ENCODE assay signal across 11 mouse cellular contexts in the genomic region with DNA sequence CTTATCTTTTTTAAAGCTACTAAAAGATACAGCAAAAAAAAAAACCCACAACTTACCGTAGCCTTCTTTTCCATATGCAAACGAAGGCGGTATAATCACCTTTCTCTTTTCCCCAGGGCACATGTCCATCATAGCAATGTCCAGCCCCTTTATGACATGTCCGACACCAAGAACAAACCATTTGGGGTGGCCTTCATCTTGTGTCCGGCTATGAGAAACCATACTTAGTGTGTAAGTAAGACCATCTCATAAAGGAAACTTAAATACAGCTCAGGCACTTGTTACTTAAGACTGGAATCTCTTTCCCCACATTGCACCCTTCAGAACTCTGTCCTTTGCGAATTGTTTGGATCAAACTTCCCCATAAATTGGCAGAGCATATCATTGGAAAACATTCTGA. TPM values are rescaled to one million over a fixed set of nuclear protein-coding genes. Genes with fewer than 3 reads are reported as not detected.
A peak's percentile ranks its signal among the peaks of the same experiment; 100 is the strongest.
DNase-seq lines count a peak whose midpoint lies in the region; ATAC-seq lines count a peak whose summit lies in the region.
"Had no signal": no experiment of that assay in that cellular context is flagged by ENCODE, and none has a peak within 500 bp of the region (broad histone marks: within the 10 kb centered on the region; RNA-seq: fewer than 3 reads in every experiment).

No protein-coding gene starts in this region.

- peak overlapping the region; percentile 75 for H3K4me2 ChIP-seq in heart, embryonic 15.5 days
- peak overlapping the region; percentile 69 for H3K4me2 ChIP-seq in hindbrain, embryonic 16.5 days (ENCODE audit: low read length)
- peak overlapping the region; percentile 65 for H3K4me2 ChIP-seq in midbrain, embryonic 13.5 days (replicated peaks)

- no peaks in the 10 kb centered on the region for H3K9me3 ChIP-seq in heart, embryonic 15.5 days (replicated peaks)
- no peaks in the 10 kb centered on the region for H3K9me3 ChIP-seq in hindbrain, embryonic 16.5 days (ENCODE audit: control insufficient read depth, low read length)
- H3K9me3 ChIP-seq in midbrain, embryonic 13.5 days: no peaks in the 10 kb centered on the region

- H3K36me3 ChIP-seq in heart, embryonic 15.5 days: no peaks in the 10 kb centered on the region
- no peaks in the 10 kb centered on the region for H3K36me3 ChIP-seq in hindbrain, embryonic 16.5 days (ENCODE audit: control insufficient read depth, insufficient read depth, low read length)
- no peaks in the 10 kb centered on the region for H3K36me3 ChIP-seq in midbrain, embryonic 13.5 days

- H3K4me1 ChIP-seq in heart, embryonic 15.5 days (replicated peaks): peaks cover 31% of the 10 kb centered on the region
- peaks cover 8% of the 10 kb centered on the region for H3K4me1 ChIP-seq in brown adipose tissue, adult 24 weeks (ENCODE audit: control insufficient read depth, insufficient read depth, insufficient read length, low read length)
- peaks cover 25% of the 10 kb centered on the region for H3K4me1 ChIP-seq in hindbrain, embryonic 16.5 days (ENCODE audit: control insufficient read depth, insufficient read depth, low read depth, low read length)
- H3K4me1 ChIP-seq in midbrain, embryonic 13.5 days (replicated peaks): peaks cover 22% of the 10 kb centered on the region

- peak overlapping the region; percentile 82; the same call in 1 of the 2 replicates for H3K27ac ChIP-seq in heart, embryonic 15.5 days
- no peak overlapping the region for H3K27ac ChIP-seq in brown adipose tissue, adult 24 weeks (replicated peaks; ENCODE audit: low read depth, low read length)
- no peak overlapping the region for H3K27ac ChIP-seq in hindbrain, embryonic 16.5 days (ENCODE audit: low read depth, low read length)
- no peak overlapping the region for H3K27ac ChIP-seq in midbrain, embryonic 13.5 days

- ATAC-seq in heart, embryonic 15.5 days (replicated peaks; ENCODE audit: insufficient number of reproducible peaks, insufficient read depth, low FRiP score, low read depth): no peak
- ATAC-seq in hindbrain, embryonic 16.5 days: no peak
- ATAC-seq in midbrain, embryonic 13.5 days: no peak

- 84% methylated on average over 6 of the region's 6 CpGs for WGBS in heart, embryonic 15.5 days
- WGBS in hindbrain, embryonic 16.5 days: 85% methylated on average over 6 of the region's 6 CpGs
- WGBS in midbrain, embryonic 13.5 days: 86% methylated on average over 6 of the region's 6 CpGs

- peak overlapping the region; percentile 57 for H3K4me3 ChIP-seq in heart, embryonic 15.5 days
- peak overlapping the region; percentile 18; the same call in 1 of the 2 replicates for H3K4me3 ChIP-seq in brown adipose tissue, adult 24 weeks (ENCODE audit: insufficient read depth, low read depth, low read length)
- peak overlapping the region; percentile 49 for H3K4me3 ChIP-seq in hindbrain, embryonic 16.5 days (ENCODE audit: low read length)
- peak overlapping the region; percentile 46 for H3K4me3 ChIP-seq in midbrain, embryonic 13.5 days (replicated peaks)

- DNase-seq in heart, postnatal 4 days: no peak
- DNase-seq in urinary bladder, postnatal 25 days (ENCODE audit: low spot score): no peak
- DNase-seq in gastrocnemius, postnatal 14 days: no peak
- no peak for DNase-seq in gastrocnemius, postnatal 4 days (ENCODE audit: low spot score in 2 of 2)
- DNase-seq: cerebellum, adult 11-12 months had no signal

- H3K9ac ChIP-seq in heart, embryonic 15.5 days: peak overlapping the region; percentile 62; the same call in 1 of the 2 replicates
- no peak overlapping the region; the same call in 1 of the 2 replicates for H3K9ac ChIP-seq in hindbrain, embryonic 16.5 days (ENCODE audit: low read depth, low read length)
- peak overlapping the region; percentile 65 for H3K9ac ChIP-seq in midbrain, embryonic 13.5 days (replicated peaks)

- no peaks in the 10 kb centered on the region for H3K27me3 ChIP-seq in heart, embryonic 15.5 days
- H3K27me3 ChIP-seq in hindbrain, embryonic 16.5 days (replicated peaks; ENCODE audit: control insufficient read depth, insufficient read depth, low read length): no peaks in the 10 kb centered on the region
- no peaks in the 10 kb centered on the region for H3K27me3 ChIP-seq in midbrain, embryonic 13.5 days

- intact Hi-C loops in gastrocnemius, postnatal 14 days (cut with DNase I; ENCODE audit: low total_unique reads): no loop called here

RNA-seq across cellular contexts. Expression of gene Fkbp7, which starts 1.3 kb away (rescaled TPM):
- 63.4 and 66.1 TPM in 2 replicates for polyA plus RNA-seq in heart, embryonic 15.5 days (2015; fragmentation: Nextera tagmentation; extraction: Ambion mirVana)
- 10 to 100 TPM; 23.8 to 30.0 TPM for total RNA-seq in heart, postnatal 4 days (2021)
- polyA plus RNA-seq in brown adipose tissue, adult 24 weeks (2012; ENCODE audit: insufficient read depth, insufficient read length, missing spikeins): 69.7 and 69.9 TPM in 2 replicates
- 12.7 and 16.3 TPM in 2 replicates for polyA plus RNA-seq in hindbrain, embryonic 16.5 days (2015; fragmentation: Nextera tagmentation; extraction: Ambion mirVana)
- 13.9 and 15.0 TPM in 2 replicates for polyA plus RNA-seq in midbrain, embryonic 13.5 days (2015; fragmentation: Nextera tagmentation; extraction: Ambion mirVana)
- 10 to 100 TPM; 18.8 to 22.8 TPM for total RNA-seq in gastrocnemius, postnatal 14 days (2021)
- total RNA-seq in gastrocnemius, postnatal 4 days (2021): 10 to 100 TPM; 41.3 to 46.0 TPM

RNA-seq across cellular contexts. Expression of gene Plekha3, which starts 3.4 kb away (rescaled TPM):
- polyA plus RNA-seq in heart, embryonic 15.5 days (2015; fragmentation: Nextera tagmentation; extraction: Ambion mirVana): 8.7 and 9.2 TPM in 2 replicates
- 10 to 100 TPM; 21.5 to 22.5 TPM for total RNA-seq in heart, postnatal 4 days (2021)
- 20.2 and 24.4 TPM in 2 replicates for polyA plus RNA-seq in brown adipose tissue, adult 24 weeks (2012; ENCODE audit: insufficient read depth, insufficient read length, missing spikeins)
- 3.6 and 3.8 TPM in 2 replicates for polyA plus RNA-seq in hindbrain, embryonic 16.5 days (2015; fragmentation: Nextera tagmentation; extraction: Ambion mirVana)
- polyA plus RNA-seq in midbrain, embryonic 13.5 days (2015; fragmentation: Nextera tagmentation; extraction: Ambion mirVana): 5.7 and 7.2 TPM in 2 replicates
- total RNA-seq in gastrocnemius, postnatal 14 days (2021): 1 to 10 TPM; 7.5 to 8.8 TPM
- total RNA-seq in gastrocnemius, postnatal 4 days (2021): 10 to 100 TPM in 1 of 2 experiments, 1 to 10 TPM in 1; 9.7 to 11.7 TPM

RNA-seq across cellular contexts. Expression of gene Pjvk, which starts 23.4 kb away (rescaled TPM):
- polyA plus RNA-seq in heart, embryonic 15.5 days (2015; fragmentation: Nextera tagmentation; extraction: Ambion mirVana): not detected in 2 replicates
- total RNA-seq in heart, postnatal 4 days (2021): not detected
- not detected in 2 replicates for polyA plus RNA-seq in brown adipose tissue, adult 24 weeks (2012; ENCODE audit: insufficient read depth, insufficient read length, missing spikeins)
- 0.83 and 1.1 TPM in 2 replicates for polyA plus RNA-seq in hindbrain, embryonic 16.5 days (2015; fragmentation: Nextera tagmentation; extraction: Ambion mirVana)
- 0.76 and 1.0 TPM in 2 replicates for polyA plus RNA-seq in midbrain, embryonic 13.5 days (2015; fragmentation: Nextera tagmentation; extraction: Ambion mirVana)
- not detected for total RNA-seq in gastrocnemius, postnatal 14 days (2021)
- under 1 TPM; 0.22 to 0.29 TPM for total RNA-seq in gastrocnemius, postnatal 4 days (2021)
- total RNA-seq: ES-E14 had no signal
- polyA plus RNA-seq: large intestine, adult 2 months had no signal

RNA-seq across cellular contexts. Expression of gene Prkra, which starts 23.8 kb away (rescaled TPM):
- polyA plus RNA-seq in heart, embryonic 15.5 days (2015; fragmentation: Nextera tagmentation; extraction: Ambion mirVana): 32.1 and 32.5 TPM in 2 replicates
- 10 to 100 TPM; 20.7 to 22.6 TPM for total RNA-seq in heart, postnatal 4 days (2021)
- 22.6 and 23.4 TPM in 2 replicates for polyA plus RNA-seq in brown adipose tissue, adult 24 weeks (2012; ENCODE audit: insufficient read depth, insufficient read length, missing spikeins)
- 104 and 114 TPM in 2 replicates for polyA plus RNA-seq in hindbrain, embryonic 16.5 days (2015; fragmentation: Nextera tagmentation; extraction: Ambion mirVana)
- polyA plus RNA-seq in midbrain, embryonic 13.5 days (2015; fragmentation: Nextera tagmentation; extraction: Ambion mirVana): 105 and 107 TPM in 2 replicates
- 1 to 10 TPM; 7.6 to 8.2 TPM for total RNA-seq in gastrocnemius, postnatal 14 days (2021)
- total RNA-seq in gastrocnemius, postnatal 4 days (2021): 10 to 100 TPM; 16.8 to 19.1 TPM
